Mouse (Mus musculus): ENCODE measurements at regions not wholly inside any gene's neighbourhood (a gene's known extent, or its start where the extent isn't known, plus 50 kb on each side); places are given as distances from the start of the nearest gene placed in this dataset.

DNA sequence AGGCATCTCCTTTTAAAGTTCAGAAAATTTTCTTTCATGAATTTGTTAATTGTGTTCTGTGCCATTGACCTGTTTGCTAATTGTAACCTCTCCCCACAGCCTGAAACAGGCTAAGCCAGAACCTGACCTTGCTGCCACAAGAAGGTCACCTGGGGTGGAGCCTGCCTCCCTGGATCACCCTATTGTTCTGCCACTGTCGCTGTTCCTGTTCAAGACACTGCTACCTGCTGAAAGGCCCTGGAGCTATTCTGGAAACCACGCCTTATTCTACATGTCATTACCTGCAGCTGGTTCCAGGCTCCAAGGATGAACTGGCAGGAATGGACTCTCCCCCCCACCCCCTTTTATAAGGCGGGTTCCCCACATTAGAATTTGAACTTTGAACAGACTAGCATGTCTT is 931.0 kb upstream of the 1700009N14Rik start:
- TF ChIP-seq POLR2A (IDR thresholded peaks at IDR 0.05; ENCODE audit: extremely low read depth, insufficient read depth, low read length) (no peak), CTCF (IDR thresholded peaks at IDR 0.05; ENCODE audit: low read depth, low read length) (no peak)
